Mouse (Mus musculus) erythroblast, embryonic 14.5 days (primary cell): ENCODE results near the gene Vegfc.

Experiments used
- GATA1 ChIP-seq: IDR thresholded peaks from 2 replicates; pipeline ENCODE4 v1.6.1; 2012; ENCODE audit warnings: low read length, inconsistent platforms, mixed read lengths
- TAL1 ChIP-seq: IDR thresholded peaks from 3 replicates; pipeline ENCODE4 v1.6.1; 2012; ENCODE audit warnings: low read length, inconsistent platforms, mixed read lengths

GRCm38 (mm10) chr8:54087114-54087513, 9.7 kb downstream of the Vegfc start:
- no peak for TF ChIP-seq GATA1
- no peak for TF ChIP-seq TAL1
